Mouse (Mus musculus): ENCODE results near the gene Mdga1.

Gene Mdga1

GRCm38 (mm10) chr17:29918791-29919551, 50.9 kb downstream of the Mdga1 start:
- DNase-seq = no peak

GRCm38 (mm10) chr17:29916968-29917367, 52.9 kb downstream of the Mdga1 start:
- DNase-seq = no peak

DNA sequence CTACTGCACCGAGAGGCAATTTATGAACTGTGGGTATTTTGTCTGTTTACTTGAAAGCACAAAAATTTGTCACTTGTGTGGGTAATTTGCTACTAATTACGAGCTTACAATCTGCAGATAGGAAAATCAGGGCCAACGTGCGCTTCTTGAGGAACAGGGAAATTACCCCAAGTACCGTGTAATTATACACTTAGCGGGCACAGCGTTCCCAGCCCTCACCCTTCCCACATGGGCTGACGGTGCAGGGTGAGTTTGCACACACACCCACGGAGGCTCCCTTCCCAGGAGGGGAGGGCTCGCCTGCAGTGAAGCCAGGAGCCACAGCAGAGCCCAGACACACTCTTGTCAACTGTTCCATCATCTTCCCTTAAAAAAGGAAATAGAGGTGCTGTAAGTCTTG, 54.1 kb downstream of the Mdga1 start:
- DNase-seq = no peak

- no peak for DNase-seq
Measured at GRCm38 (mm10) chr17:29913301-29913965, 56.5 kb downstream of the Mdga1 start.

DNA sequence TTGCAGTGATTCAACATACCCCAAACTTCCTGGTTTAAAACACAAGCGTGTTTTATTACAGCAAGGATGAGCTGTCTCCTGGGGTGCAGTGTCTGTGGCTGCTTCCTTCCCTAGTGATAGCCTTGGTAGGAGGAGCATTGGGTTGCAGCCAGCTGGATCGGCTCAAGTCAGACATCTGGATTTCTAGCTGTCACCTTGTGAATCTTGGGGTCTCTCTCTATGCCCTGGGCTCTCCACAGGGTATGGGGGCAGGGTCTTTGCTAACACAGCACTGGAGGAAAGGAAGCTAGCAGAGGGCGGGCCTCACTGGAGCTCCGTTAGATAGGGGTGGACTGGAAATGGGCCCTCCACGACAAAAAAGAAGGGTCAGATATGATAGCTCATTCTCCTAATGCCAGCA, 57.2 kb downstream of the Mdga1 start:
- no peak for DNase-seq

GRCm38 (mm10) chr17:29909031-29909430, 60.9 kb downstream of the Mdga1 start:
- DNase-seq = no peak

GRCm38 (mm10) chr17:29904694-29905093, 65.2 kb downstream of the Mdga1 start:
- no peak for DNase-seq

DNA sequence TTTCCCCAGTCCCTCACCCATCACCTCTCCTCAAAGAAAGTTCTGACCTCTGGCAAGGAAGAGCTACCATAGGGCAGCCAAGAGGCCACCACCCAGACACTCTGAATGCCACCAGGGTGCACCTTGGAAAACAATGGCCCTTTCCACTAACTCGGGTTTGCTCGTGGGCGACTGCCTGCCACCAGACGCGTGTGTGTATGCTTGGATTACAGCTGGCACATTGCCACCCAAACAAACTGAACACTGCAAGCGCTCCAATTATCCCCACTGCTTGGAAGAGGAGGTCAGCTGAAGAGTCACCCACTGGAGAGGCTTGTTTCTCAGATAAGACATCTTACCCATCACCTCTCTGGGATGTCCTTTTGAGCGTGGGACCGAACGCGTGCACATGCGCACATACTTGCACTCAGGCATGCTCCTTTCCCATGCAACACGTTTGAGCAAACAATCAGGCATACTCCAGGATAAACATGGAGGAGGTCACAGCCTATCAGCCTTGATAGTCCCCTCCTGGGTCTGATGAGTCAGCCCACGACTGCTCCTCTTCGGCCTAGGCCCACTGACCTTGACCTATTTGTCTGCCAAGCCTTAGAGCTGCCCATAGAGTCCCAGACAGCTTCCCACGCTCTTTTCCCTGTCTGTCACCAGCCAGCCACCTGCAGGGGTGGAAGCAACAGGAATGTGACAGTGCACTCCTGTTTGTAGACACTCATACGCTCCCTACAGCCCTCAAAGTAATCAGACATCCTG, 67.3 kb downstream of the Mdga1 start:
- no peak for DNase-seq

DNA sequence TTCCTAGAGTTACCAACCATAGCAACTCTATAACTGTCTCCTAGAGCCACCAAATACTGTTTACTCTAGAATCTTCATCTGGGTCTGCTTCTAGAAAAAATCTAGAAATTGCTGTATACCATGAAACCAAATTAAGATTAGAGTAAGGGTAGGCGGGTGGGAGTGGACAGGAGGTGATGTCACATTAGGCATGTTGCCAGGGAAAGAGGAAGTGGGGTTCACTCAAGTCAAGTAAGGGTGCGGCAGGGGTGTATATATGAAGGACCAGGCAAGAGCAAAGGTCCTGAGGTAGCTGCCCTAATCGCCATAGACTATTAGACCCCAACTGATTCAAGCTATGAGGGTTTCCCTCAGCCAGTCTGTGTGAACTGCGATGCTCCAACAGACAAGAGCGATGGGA, 69.6 kb downstream of the Mdga1 start:
- no peak for DNase-seq

DNA sequence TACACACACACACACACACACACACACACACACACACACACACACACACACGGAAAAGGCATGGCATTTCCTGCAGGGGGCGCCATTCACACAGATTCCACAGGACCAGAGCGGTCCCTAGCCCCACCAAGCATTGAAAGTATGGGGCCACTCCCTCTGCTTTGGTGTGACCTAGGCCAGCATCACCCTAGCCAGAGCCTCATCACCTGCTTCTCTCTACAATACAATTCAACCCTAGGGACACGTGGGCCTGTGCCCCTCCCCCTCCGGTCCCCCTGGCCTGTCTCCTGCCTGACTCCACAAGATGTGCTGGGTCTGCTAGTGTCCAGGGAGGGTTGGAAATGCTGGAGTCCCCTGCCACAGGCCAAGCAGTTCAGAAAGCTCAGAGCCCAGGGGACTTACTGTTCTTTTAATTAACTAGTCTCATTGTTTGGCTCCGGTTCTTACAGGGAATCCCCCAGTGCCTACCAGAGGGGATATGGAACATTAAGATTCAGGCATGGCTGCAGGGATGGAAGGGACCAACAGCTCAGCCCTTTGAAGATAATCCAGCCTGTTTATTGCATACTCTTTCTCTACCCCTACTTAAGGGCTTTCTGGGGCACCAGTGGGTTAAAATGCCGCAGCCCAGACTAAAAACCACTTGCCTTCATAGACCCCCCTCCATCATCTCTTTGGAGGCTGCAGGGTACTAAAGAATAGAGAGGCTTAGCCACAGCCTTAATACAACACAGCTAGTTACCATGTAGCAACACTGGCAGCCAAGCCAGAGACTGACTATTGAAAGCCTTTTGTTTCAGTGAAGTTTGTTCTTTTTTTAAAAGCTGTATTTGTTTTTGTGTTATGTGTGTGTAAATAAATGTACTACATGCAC, 73.5 kb downstream of the Mdga1 start:
- DNase-seq = peak; percentile 18

GRCm38 (mm10) chr17:29895566-29895965, 74.3 kb downstream of the Mdga1 start:
- DNase-seq = no peak

DNA sequence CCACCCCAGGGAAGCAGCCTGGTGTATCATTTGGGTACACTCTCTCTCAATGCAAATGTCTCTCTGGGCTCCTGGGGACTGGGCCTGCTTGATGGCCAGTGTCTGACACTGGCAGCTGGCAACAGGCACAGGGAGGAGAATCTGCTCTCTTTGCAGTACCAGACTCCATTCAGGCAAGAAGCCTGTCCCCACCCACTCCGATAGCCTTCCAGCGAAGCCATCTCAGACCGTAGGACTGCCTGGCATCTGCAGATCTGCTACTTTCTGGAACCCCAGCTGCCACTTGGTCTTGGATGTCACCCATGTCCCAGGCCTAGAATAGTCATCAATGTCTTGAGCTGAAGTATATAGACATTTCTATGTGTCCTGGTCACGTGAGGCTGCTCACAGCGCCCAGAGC, 74.9 kb downstream of the Mdga1 start:
- no peak for DNase-seq

DNA sequence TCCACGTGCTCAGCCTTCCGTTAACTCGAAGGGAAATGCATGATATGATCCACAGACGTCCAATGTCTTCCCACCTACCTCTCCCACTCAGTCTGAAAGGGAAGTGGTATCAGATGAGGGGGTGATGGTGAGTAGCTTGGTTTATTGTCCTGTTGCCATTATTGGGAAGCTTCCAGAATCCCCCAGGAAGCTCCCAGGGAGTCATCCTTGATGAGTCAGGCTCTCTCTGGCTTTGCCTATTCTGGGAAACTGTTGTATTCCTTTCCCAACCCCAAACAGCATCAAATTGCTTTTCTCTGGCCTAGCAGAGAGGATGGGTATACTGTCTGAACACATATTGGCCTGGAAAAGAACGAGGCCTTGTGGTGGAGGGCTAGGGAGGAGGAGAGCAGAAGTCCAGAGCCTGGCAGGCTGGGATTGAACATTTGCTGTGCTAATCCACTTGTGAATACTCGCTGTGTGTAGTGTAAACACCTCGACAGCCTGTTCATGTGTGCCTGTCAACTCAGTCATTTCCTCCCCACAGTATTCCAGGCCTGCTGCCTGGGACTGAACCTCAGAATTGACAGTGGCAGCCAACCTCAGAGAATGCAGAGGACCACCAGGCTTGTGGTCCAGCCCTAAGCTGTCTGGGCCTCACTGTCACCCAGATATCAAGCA, 79.3 kb downstream of the Mdga1 start:
- no peak for DNase-seq

DNA sequence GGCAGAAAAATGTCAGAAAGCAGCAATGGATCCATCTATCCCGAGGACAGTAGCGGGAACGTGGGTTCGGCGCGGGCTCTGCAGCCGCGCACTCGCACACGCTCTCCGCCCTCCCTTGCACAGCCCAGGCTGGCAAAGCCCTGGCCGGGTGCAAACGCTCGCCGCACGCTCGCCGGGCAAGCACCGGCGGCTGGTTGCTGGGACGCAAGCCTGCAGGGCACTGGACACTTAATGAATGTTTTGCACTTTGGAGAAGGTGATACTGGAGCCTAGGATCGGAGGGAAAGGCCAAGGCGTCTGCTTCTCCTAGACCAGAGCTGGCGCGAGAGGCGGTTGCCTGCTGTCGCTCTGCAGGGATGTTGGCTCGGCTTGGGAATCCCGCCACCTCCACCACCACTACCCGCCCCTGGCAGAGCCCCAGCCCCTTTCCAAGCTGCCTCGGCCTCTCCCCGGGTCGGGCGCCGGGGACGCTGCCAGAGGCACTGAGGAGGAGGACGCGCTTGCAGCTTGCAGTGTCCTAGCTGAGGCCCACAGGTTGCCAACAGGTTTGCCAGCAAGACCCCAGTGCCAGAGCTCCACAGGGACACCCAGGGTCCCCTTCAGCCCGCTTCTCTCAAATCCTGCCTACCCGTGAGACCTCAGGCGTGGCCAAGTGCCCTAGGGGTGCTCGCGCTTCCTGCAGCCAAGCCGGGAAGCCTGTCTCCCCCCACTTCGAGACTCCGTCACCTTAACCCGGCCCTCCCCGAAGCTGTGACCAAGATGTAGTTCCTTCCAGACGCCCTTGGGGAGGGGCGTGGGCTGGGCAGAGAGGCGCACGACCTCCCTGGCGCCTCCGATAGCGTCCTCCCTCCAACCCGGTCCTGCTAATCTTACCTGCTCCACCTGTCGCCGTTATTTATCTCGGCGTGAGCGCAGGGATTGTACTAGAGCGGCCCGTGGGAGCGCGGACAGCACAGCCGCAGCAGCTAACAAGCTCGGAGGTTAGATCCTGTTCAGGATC, 80.6 kb downstream of the Mdga1 start:
- peak; percentile 82 for DNase-seq

- peak; percentile 54 for DNase-seq
Measured at GRCm38 (mm10) chr17:29887881-29888826, 81.7 kb downstream of the Mdga1 start.

DNA sequence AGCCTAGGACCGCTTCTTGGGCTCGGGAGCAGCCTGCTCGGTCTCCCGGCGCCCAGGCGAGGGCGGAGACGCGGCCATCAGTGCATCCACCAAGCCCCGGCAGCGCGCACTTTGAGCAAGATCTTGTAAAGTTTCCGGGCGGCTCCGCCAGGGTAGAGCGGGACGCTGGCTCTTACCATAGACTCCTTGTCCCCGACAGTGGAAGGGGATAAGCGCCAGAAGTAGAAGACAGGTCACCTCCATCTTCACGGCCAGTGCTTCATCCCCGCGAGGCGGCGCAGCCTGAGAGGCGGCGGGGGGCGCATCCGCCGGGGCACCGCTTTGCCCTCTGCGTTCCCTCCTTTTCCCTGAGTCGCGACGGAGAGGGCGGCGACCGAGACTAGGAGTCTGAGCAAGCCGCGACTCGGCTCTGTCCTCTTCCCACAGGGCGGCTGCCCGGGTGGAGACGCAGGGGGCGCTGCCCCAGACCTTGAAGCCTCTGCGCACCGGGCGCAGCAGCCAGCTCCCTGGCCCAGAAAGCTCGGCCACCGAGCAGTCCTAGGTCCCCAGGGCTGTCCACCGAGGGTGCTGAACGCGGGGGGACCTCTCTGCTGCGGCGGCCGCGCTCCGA, 82.5 kb downstream of the Mdga1 start:
- no peak for DNase-seq

DNA sequence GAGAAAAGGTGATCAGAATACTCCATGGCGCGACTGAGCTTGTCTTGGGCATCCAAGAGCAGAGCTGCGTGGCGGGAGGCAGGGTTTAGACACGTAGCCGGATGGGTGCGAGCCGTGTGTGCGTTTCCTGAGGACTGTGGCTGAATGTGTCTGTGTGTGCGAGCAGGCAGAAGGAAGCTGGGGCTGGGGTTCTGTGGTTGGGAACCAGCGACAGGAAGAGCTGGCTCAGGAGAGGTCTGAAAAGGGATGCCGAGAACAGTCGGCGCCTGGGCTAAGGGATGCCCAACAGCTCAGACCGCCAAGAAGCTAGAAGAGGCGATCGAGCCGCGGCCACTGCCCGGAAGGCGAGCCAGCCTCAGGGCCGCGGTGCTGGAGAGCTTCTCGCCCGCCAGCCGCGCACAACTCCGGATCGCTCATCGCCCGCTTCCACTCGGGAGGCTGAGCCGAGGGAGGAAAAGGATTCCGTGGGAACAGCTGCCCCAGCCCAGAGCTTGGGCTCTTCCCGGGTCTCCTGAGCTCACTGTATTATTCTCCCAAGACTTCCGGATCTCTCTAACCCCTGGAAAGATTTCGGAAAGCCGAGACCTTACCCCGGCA, 83.1 kb downstream of the Mdga1 start:
- DNase-seq = no peak

GRCm38 (mm10) chr17:29886061-29886460, 83.8 kb downstream of the Mdga1 start:
- DNase-seq = peak; percentile 51

GRCm38 (mm10) chr17:29884596-29884995, 85.3 kb downstream of the Mdga1 start:
- peak; percentile 57 for DNase-seq
